Mouse (Mus musculus): ENCODE results near the gene Ephb1. TPM values are rescaled to one million over a fixed set of nuclear protein-coding genes. Genes with fewer than 3 reads are reported as not detected.

The Ephb1 gene
- polyA plus RNA-seq, 1 experiment from 2014 or later = 12.8 TPM

DNA sequence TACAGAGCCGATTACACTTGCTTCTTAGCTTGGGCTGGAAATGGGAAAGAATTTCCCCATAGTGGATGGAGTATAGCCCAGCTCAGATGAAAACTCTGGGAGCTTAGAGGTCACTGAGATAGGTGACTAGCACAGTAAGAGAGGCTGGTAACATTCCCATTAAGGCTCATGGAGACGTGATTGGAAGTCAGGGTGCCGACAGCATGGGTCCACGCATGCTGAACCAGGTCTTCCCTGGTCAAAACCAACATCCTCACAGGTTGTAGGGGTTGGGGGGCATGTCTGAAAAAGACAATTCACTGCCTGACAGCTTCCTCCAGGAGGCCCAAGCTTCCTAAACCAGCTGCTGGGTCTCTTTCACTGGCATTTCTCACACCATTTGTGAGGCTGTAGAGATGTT lies 445.0 kb downstream of the Ephb1 start:
- no peak overlapping the region for H3K27ac ChIP-seq (ENCODE audit: low read depth)
- WGBS = 82% methylated on average over 4 of the region's 4 CpGs

DNA sequence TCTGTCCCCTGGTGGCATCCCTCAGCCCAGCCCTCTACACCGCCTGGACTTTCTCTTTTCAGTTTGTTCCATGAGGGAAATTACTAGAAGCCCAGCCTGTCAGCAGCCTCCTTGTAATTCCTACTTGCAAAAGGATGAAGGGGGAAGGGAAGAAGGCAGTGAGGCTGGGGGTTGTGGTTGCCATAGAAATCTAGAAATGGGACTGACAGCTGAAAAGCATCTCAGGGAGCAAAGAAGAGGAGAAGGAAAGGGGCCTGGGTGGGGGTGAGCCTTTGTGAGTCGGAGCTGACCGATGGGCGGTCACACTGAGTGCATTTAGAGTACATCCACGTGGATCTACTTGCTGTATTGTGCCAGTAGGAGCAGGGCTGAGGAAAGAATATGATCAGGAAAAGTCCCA lies 445.6 kb downstream of the Ephb1 start:
- 62% methylated on average over 5 of the region's 5 CpGs for WGBS
- Histone ChIP-seq H3K27ac (ENCODE audit: low read depth) (no peak overlapping the region), H3K9ac (ENCODE audit: low read length) (no peak overlapping the region), H3K27me3 (replicated peaks; ENCODE audit: control insufficient read depth, insufficient read depth, low read length) (no peaks in the 10 kb centered on the region), H3K4me2 (ENCODE audit: low read length) (no peak overlapping the region), H3K9me3 (ENCODE audit: control insufficient read depth, low read length) (no peaks in the 10 kb centered on the region), H3K4me1 (replicated peaks; ENCODE audit: control insufficient read depth, insufficient read depth, low read length) (peaks cover 3% of the 10 kb centered on the region; the same call in 1 of the 2 replicates), H3K4me3 (ENCODE audit: low read depth, low read length) (no peak overlapping the region), H3K36me3 (ENCODE audit: control insufficient read depth, insufficient read depth, low read length) (no peaks in the 10 kb centered on the region)
- ATAC-seq (replicated peaks; ENCODE audit: low FRiP score, low TSS enrichment, low read depth) (no peak), DNase-seq (ENCODE audit: low spot score) (no peak)

More for the DNA sequence above, 445.0 kb downstream of the Ephb1 start:
- Histone ChIP-seq H3K9me3 (ENCODE audit: control insufficient read depth, low read length) (no peaks in the 10 kb centered on the region), H3K36me3 (ENCODE audit: control insufficient read depth, insufficient read depth, low read length) (no peaks in the 10 kb centered on the region), H3K9ac (ENCODE audit: low read length) (no peak overlapping the region), H3K4me3 (ENCODE audit: low read depth, low read length) (no peak overlapping the region), H3K27me3 (replicated peaks; ENCODE audit: control insufficient read depth, insufficient read depth, low read length) (no peaks in the 10 kb centered on the region), H3K4me2 (ENCODE audit: low read length) (no peak overlapping the region), H3K4me1 (replicated peaks; ENCODE audit: control insufficient read depth, insufficient read depth, low read length) (peaks cover 3% of the 10 kb centered on the region; the same call in 1 of the 2 replicates)
- no peak for DNase-seq (ENCODE audit: low spot score)
- no peak for ATAC-seq (replicated peaks; ENCODE audit: low FRiP score, low TSS enrichment, low read depth)

DNA sequence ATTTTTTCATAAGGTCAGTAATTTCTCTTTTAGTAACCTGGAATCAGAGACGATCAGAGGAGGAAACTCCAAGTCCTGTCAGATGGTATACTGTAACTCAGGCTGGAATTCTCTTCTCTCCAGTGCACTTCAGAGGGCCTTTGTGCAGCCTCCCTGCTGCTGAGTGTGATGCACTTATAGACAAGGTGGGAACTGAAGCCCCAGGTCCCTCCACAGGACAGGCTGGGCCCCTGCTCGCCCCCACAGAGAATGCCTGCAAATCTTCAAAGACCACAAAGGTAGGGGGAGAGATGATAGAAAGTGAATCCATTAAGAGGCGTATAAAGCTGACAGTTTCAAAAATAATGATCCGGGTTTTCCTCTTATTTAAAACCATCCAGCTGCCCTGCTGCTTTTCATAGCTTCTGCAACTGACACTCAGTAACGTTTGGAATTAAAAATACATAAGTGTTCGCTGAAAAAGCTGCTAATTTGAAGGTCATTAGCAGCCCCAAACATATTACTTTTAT lies 446.7 kb downstream of the Ephb1 start:
- Histone ChIP-seq H3K4me2 (ENCODE audit: low read length) (no peak overlapping the region), H3K9ac (ENCODE audit: low read length) (no peak overlapping the region), H3K9me3 (ENCODE audit: control insufficient read depth, low read length) (no peaks in the 10 kb centered on the region), H3K4me1 (replicated peaks; ENCODE audit: control insufficient read depth, insufficient read depth, low read length) (peaks cover 3% of the 10 kb centered on the region; the same call in 1 of the 2 replicates), H3K27ac (ENCODE audit: low read depth) (no peak overlapping the region), H3K36me3 (ENCODE audit: control insufficient read depth, insufficient read depth, low read length) (no peaks in the 10 kb centered on the region), H3K4me3 (ENCODE audit: low read depth, low read length) (no peak overlapping the region), H3K27me3 (replicated peaks; ENCODE audit: control insufficient read depth, insufficient read depth, low read length) (no peaks in the 10 kb centered on the region)
- WGBS = 44% methylated on average over 6 of the region's 6 CpGs
- ATAC-seq (replicated peaks; ENCODE audit: low FRiP score, low TSS enrichment, low read depth) (no peak), DNase-seq (ENCODE audit: low spot score) (no peak)

DNA sequence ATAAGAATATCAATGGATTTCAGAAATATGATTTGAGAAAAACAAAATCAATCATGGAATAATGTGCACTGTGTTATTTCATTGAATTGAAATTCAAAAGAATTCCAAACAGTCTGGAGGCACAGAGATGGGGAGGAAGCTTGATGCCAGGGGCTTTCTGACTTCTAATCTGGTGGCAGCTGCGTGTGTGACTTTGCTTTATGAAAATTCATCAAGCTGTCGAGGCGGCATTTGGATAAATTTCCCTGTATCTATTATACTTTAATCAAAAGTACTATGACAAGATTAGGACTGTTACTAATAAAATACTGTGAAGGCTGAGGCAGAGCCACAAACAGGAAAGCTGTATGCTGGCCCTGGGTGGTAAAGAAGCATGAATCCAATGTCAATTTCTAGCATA lies 451.1 kb downstream of the Ephb1 start:
- H3K9me3 ChIP-seq (ENCODE audit: control insufficient read depth, low read length) = no peaks in the 10 kb centered on the region
- 83% methylated on average over 3 of the region's 3 CpGs for WGBS
- no peak overlapping the region for H3K4me2 ChIP-seq (ENCODE audit: low read length)

DNA sequence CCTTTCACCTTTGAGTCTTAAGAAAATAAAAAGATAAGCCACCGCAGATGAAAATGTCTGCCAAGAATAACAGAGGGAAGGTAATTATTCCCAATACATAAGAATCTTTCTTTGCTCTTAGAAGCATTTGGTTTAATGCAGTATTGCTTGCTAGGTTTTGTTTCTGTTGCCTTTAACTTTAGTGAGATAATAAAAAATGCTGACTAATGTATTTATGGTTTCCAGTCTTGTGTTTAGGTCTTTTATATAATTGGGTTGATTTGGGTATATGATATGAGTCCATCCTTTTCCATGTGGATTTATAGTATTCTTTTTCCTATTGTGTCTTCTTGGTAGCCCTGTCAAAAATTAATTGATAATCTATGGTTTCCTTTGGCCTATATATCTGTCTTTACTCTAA lies 456.6 kb downstream of the Ephb1 start:
- H3K27ac ChIP-seq (ENCODE audit: low read depth) = no peak overlapping the region
- no peaks in the 10 kb centered on the region for H3K9me3 ChIP-seq (ENCODE audit: control insufficient read depth, low read length)
- 91% methylated on average over 1 of the region's 1 CpGs for WGBS
- no peak for DNase-seq (ENCODE audit: low spot score)
- ATAC-seq (replicated peaks; ENCODE audit: low FRiP score, low TSS enrichment, low read depth) = no peak
- H3K36me3 ChIP-seq (ENCODE audit: control insufficient read depth, insufficient read depth, low read length) = no peaks in the 10 kb centered on the region
- H3K4me3 ChIP-seq (ENCODE audit: low read depth, low read length) = no peak overlapping the region
- no peaks in the 10 kb centered on the region for H3K4me1 ChIP-seq (replicated peaks; ENCODE audit: control insufficient read depth, insufficient read depth, low read length)
- H3K9ac ChIP-seq (ENCODE audit: low read length) = no peak overlapping the region
- H3K27me3 ChIP-seq (replicated peaks; ENCODE audit: control insufficient read depth, insufficient read depth, low read length) = no peaks in the 10 kb centered on the region
- no peak overlapping the region for H3K4me2 ChIP-seq (ENCODE audit: low read length)

More for the DNA sequence above, 451.1 kb downstream of the Ephb1 start:
- DNase-seq (ENCODE audit: low spot score) (no peak), ATAC-seq (replicated peaks; ENCODE audit: low FRiP score, low TSS enrichment, low read depth) (no peak)
- Histone ChIP-seq H3K9ac (ENCODE audit: low read length) (no peak overlapping the region), H3K4me1 (replicated peaks; ENCODE audit: control insufficient read depth, insufficient read depth, low read length) (no peaks in the 10 kb centered on the region), H3K27me3 (replicated peaks; ENCODE audit: control insufficient read depth, insufficient read depth, low read length) (no peaks in the 10 kb centered on the region), H3K27ac (ENCODE audit: low read depth) (no peak overlapping the region), H3K4me3 (ENCODE audit: low read depth, low read length) (no peak overlapping the region), H3K36me3 (ENCODE audit: control insufficient read depth, insufficient read depth, low read length) (no peaks in the 10 kb centered on the region)

DNA sequence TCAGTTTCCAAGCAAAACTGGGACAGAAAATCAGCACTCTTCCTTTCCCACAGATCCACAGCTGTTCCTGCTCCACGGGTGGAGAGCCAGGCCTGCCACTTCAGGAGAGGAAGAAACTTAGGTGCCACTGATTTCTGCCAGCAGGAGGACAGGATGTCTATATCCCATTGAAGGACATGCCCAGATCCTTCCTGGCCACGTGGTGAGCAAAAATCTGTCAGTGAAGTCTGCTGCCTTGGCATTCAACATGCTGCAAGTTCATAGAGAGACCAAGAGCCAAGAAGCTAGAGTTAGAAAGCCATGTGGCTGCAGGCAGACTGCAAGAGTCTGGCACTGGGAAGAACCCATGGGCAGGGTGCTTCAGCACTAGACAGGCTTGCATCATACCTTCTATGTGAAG lies 471.2 kb downstream of the Ephb1 start:
- H3K4me3 ChIP-seq (ENCODE audit: low read depth, low read length) = no peak overlapping the region

DNA sequence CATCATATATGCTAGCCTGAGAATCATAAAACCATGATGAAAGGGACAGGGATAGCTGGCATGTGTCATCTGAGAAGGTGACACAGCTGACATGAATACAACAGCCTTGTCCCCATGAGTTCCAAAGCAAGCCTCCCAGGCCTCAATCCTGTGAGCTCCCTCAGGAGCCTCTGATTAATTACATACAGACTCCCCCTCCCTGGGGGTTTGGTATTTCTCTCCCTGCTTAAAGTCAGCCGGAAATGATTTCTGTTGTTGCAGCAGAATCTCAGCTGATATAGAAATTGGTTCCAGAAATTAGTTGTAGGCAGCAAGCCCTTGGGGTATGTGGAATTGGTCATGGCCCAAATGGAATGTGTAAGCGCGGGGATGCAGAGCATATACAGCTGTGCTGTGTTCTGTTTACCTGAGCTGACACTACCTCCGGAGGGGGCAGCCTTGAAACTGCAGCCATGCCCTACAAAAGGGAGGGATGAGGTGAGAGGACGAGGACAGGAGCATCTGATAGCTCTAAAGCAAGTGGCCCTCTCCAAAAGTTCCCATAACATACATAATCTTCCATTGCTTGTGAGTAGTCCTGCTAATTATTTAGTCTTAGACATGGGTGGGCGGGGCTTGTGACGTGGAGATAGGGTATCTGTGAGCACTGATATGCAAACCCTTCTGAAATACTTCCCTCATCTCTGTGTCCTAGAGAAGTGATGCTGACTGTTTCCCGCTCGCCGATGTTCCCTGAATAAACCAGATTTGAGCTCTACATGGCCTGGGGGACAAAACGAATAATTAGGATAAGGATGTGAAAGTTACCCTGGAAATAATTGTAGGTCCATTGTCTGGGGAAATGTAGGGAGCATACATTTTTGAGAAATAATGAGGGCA lies 477.1 kb downstream of the Ephb1 start:
- no peaks in the 10 kb centered on the region for H3K27me3 ChIP-seq (replicated peaks; ENCODE audit: control insufficient read depth, insufficient read depth, low read length)
- H3K27ac ChIP-seq (ENCODE audit: low read depth) = no peak overlapping the region
- no peak overlapping the region for H3K4me2 ChIP-seq (ENCODE audit: low read length)
- H3K9ac ChIP-seq (ENCODE audit: low read length) = no peak overlapping the region
- no peak for DNase-seq (ENCODE audit: low spot score)
- no peaks in the 10 kb centered on the region for H3K9me3 ChIP-seq (ENCODE audit: control insufficient read depth, low read length)
- no peak overlapping the region for H3K4me3 ChIP-seq (ENCODE audit: low read depth, low read length)
- no peak for ATAC-seq (replicated peaks; ENCODE audit: low FRiP score, low TSS enrichment, low read depth)
- WGBS = 68% methylated on average over 11 of the region's 11 CpGs
- no peaks in the 10 kb centered on the region for H3K36me3 ChIP-seq (ENCODE audit: control insufficient read depth, insufficient read depth, low read length)
- H3K4me1 ChIP-seq (replicated peaks; ENCODE audit: control insufficient read depth, insufficient read depth, low read length) = no peaks in the 10 kb centered on the region

More for the DNA sequence above, 471.2 kb downstream of the Ephb1 start:
- no peak for ATAC-seq (replicated peaks; ENCODE audit: low FRiP score, low TSS enrichment, low read depth)
- H3K9ac ChIP-seq (ENCODE audit: low read length) = no peak overlapping the region
- no peak overlapping the region for H3K27ac ChIP-seq (ENCODE audit: low read depth)
- H3K4me2 ChIP-seq (ENCODE audit: low read length) = no peak overlapping the region
- whole genome bisulfite sequencing = 74% methylated on average over 2 of the region's 2 CpGs
- H3K27me3 ChIP-seq (replicated peaks; ENCODE audit: control insufficient read depth, insufficient read depth, low read length) = no peaks in the 10 kb centered on the region
- H3K36me3 ChIP-seq (ENCODE audit: control insufficient read depth, insufficient read depth, low read length) = no peaks in the 10 kb centered on the region
- no peak for DNase-seq (ENCODE audit: low spot score)
- H3K9me3 ChIP-seq (ENCODE audit: control insufficient read depth, low read length) = no peaks in the 10 kb centered on the region
- H3K4me1 ChIP-seq (replicated peaks; ENCODE audit: control insufficient read depth, insufficient read depth, low read length) = no peaks in the 10 kb centered on the region

DNA sequence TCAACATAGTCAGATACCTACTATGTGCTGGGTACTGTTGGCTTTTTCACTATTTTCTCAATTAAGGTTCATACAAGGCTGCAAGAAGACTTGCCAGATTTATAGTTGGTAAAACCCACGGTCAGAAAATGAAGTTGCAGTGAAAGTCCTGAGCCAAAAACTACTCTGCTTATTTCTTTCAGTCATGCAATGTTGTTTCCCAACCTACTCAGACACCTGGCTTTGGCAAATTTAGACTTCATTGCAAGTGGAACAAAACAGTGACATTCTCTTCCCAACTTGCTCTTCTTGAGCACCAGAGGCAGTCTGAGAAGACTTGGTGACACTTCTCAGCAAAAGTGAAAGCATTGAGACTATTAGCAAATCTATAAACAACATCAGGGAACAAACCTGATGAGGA lies 479.2 kb downstream of the Ephb1 start:
- 85% methylated on average over 1 of the region's 1 CpGs for WGBS
- H3K4me3 ChIP-seq (ENCODE audit: low read depth, low read length) = no peak overlapping the region
- H3K4me2 ChIP-seq (ENCODE audit: low read length) = no peak overlapping the region
- no peaks in the 10 kb centered on the region for H3K9me3 ChIP-seq (ENCODE audit: control insufficient read depth, low read length)
- H3K27me3 ChIP-seq (replicated peaks; ENCODE audit: control insufficient read depth, insufficient read depth, low read length) = no peaks in the 10 kb centered on the region
- no peak for DNase-seq (ENCODE audit: low spot score)
- ATAC-seq (replicated peaks; ENCODE audit: low FRiP score, low TSS enrichment, low read depth) = no peak
- no peaks in the 10 kb centered on the region for H3K36me3 ChIP-seq (ENCODE audit: control insufficient read depth, insufficient read depth, low read length)
- H3K27ac ChIP-seq (ENCODE audit: low read depth) = no peak overlapping the region
- H3K4me1 ChIP-seq (replicated peaks; ENCODE audit: control insufficient read depth, insufficient read depth, low read length) = no peaks in the 10 kb centered on the region
- H3K9ac ChIP-seq (ENCODE audit: low read length) = no peak overlapping the region
